Mouse (Mus musculus) liver, embryonic 14.5 days (tissue): Measurements from ENCODE around the gene Pbxip1.

ENCODE experiments used
- CTCF ChIP-seq: IDR thresholded peaks from 2 replicates; pipeline ENCODE4 v1.5.1; 2016; ENCODE audit warnings: antibody characterized with exemption, low read depth, control low read depth
- EP300 ChIP-seq: IDR thresholded peaks from 2 replicates; pipeline ENCODE4 v1.6.1; 2016; ENCODE audit warnings: antibody characterized with exemption, low read depth

- 0 out of 2 replicates have a peak, but pooled peaks have one; percentile 11 for TF ChIP-seq CTCF
- no peak for TF ChIP-seq EP300
Measured at GRCm38 (mm10) chr3:89430171-89431159, 6.0 kb upstream of the Pbxip1 start, which contains the start of gene Pygo2.
